18 mouse cellular contexts compared by ENCODE assay signal in genomic region chr10:6889640-6890245, GRCm38 (mm10).
DNase-seq lines count a peak whose midpoint lies in the region; ATAC-seq and TF ChIP-seq lines count a peak whose summit lies in the region.
"Had no signal": no experiment of that assay in that cellular context is flagged by ENCODE, and none has a peak within 500 bp of the region (broad histone marks: within the 10 kb centered on the region; RNA-seq: fewer than 3 reads in every experiment).

No protein-coding gene starts in this region.

- H3K27me3 ChIP-seq in liver, embryonic 15.5 days = no peaks in the 10 kb centered on the region
- H3K27me3 ChIP-seq in liver, embryonic 11.5 days (replicated peaks; ENCODE audit: control insufficient read depth, insufficient read depth, low read length) = no peaks in the 10 kb centered on the region
- no peaks in the 10 kb centered on the region for H3K27me3 ChIP-seq in liver, postnatal 0 days (ENCODE audit: insufficient read depth, low read length)
- H3K27me3 ChIP-seq: embryonic facial prominence, embryonic 15.5 days; liver, embryonic 13.5 days had no signal

- peak; percentile 11 for DNase-seq in adrenal gland, postnatal 14 days
- DNase-seq in adrenal gland, postnatal 25 days = no peak
- no peak for DNase-seq in liver, embryonic 11.5 days (ENCODE audit: low spot score)
- peak; percentile 41 for DNase-seq in testis, postnatal 10 days (ENCODE audit: low spot score)
- DNase-seq in testis, postnatal 14 days (ENCODE audit: low spot score) = no peak
- no peak for DNase-seq in liver, postnatal 0 days
- DNase-seq in heart, postnatal 4 days = no peak
- DNase-seq: cerebellum, adult 9-11 months; gastrocnemius, adult 2 months; liver, embryonic 13.5 days; right cerebral cortex, postnatal 14 days; thymus, adult 2 months had no signal

- 46% methylated on average over 5 of the region's 5 CpGs for WGBS in liver, embryonic 15.5 days (ENCODE audit: insufficient replicate concordance)
- WGBS in liver, embryonic 11.5 days = 59% methylated on average over 5 of the region's 5 CpGs
- WGBS in liver, postnatal 0 days (ENCODE audit: insufficient replicate concordance) = 58% methylated on average over 5 of the region's 5 CpGs

- H3K9ac ChIP-seq in liver, embryonic 15.5 days = no peak overlapping the region
- no peak overlapping the region for H3K9ac ChIP-seq in liver, embryonic 11.5 days (ENCODE audit: low read depth, low read length)
- H3K9ac ChIP-seq in liver, postnatal 0 days (replicated peaks) = no peak overlapping the region
- H3K9ac ChIP-seq: embryonic facial prominence, embryonic 15.5 days; liver, embryonic 13.5 days had no signal

- TF ChIP-seq CTCF in liver, postnatal 0 days (IDR thresholded peaks at IDR 0.05; ENCODE audit: low read depth) = no peak

- H3K36me3 ChIP-seq in liver, embryonic 15.5 days (replicated peaks) = no peaks in the 10 kb centered on the region
- no peaks in the 10 kb centered on the region for H3K36me3 ChIP-seq in liver, embryonic 11.5 days (ENCODE audit: control insufficient read depth, insufficient read depth, low read length)
- no peaks in the 10 kb centered on the region for H3K36me3 ChIP-seq in liver, postnatal 0 days (replicated peaks; ENCODE audit: insufficient read depth, low read length)
- H3K36me3 ChIP-seq: embryonic facial prominence, embryonic 15.5 days; heart, embryonic 10.5 days; limb, embryonic 10.5 days; liver, embryonic 13.5 days had no signal

- H3K4me3 ChIP-seq in liver, embryonic 15.5 days (replicated peaks) = no peak overlapping the region
- no peak overlapping the region for H3K4me3 ChIP-seq in liver, embryonic 11.5 days (ENCODE audit: low read depth, low read length)
- H3K4me3 ChIP-seq in liver, postnatal 0 days (ENCODE audit: low read depth, low read length) = no peak overlapping the region
- H3K4me3 ChIP-seq: embryonic facial prominence, embryonic 15.5 days; gastrocnemius, adult 2 months; heart, embryonic 10.5 days; limb, embryonic 10.5 days; liver, embryonic 13.5 days had no signal

- no peak overlapping the region for H3K4me2 ChIP-seq in liver, embryonic 15.5 days
- H3K4me2 ChIP-seq in liver, embryonic 11.5 days = no peak overlapping the region
- H3K4me2 ChIP-seq in liver, postnatal 0 days (ENCODE audit: low read depth, low read length) = no peak overlapping the region
- H3K4me2 ChIP-seq: embryonic facial prominence, embryonic 15.5 days; liver, embryonic 13.5 days; midbrain, embryonic 11.5 days had no signal

- TF ChIP-seq EP300 in liver, postnatal 0 days (IDR thresholded peaks at IDR 0.05; ENCODE audit: low read depth) = no peak

- no peaks in the 10 kb centered on the region for H3K9me3 ChIP-seq in liver, embryonic 15.5 days (replicated peaks)
- H3K9me3 ChIP-seq in liver, embryonic 11.5 days (ENCODE audit: control insufficient read depth, low read length) = no peaks in the 10 kb centered on the region
- H3K9me3 ChIP-seq in liver, postnatal 0 days (ENCODE audit: low read length) = no peaks in the 10 kb centered on the region
- H3K9me3 ChIP-seq: embryonic facial prominence, embryonic 15.5 days; heart, embryonic 10.5 days; limb, embryonic 10.5 days; liver, embryonic 13.5 days had no signal

- no peaks in the 10 kb centered on the region for H3K4me1 ChIP-seq in liver, embryonic 15.5 days (replicated peaks)
- no peaks in the 10 kb centered on the region for H3K4me1 ChIP-seq in liver, embryonic 11.5 days (replicated peaks; ENCODE audit: control insufficient read depth, insufficient read depth, low read length)
- no peaks in the 10 kb centered on the region for H3K4me1 ChIP-seq in liver, postnatal 0 days (ENCODE audit: insufficient read depth)
- H3K4me1 ChIP-seq: embryonic facial prominence, embryonic 15.5 days; heart, embryonic 10.5 days; limb, embryonic 10.5 days; liver, embryonic 13.5 days had no signal

- no peak overlapping the region for H3K27ac ChIP-seq in liver, embryonic 15.5 days (replicated peaks)
- no peak overlapping the region for H3K27ac ChIP-seq in liver, embryonic 11.5 days (ENCODE audit: low read depth, low read length)
- H3K27ac ChIP-seq in liver, postnatal 0 days (ENCODE audit: low read depth) = 0 out of 2 replicates have a peak overlapping the region, but pooled peaks have one; percentile 29
- H3K27ac ChIP-seq: embryonic facial prominence, embryonic 15.5 days; gastrocnemius, adult 2 months; heart, embryonic 10.5 days; limb, embryonic 10.5 days; liver, embryonic 13.5 days had no signal

- 0 out of 2 replicates have a peak, but pooled peaks have one; percentile 22 for ATAC-seq in liver, embryonic 15.5 days (ENCODE audit: insufficient read depth)
- ATAC-seq in liver, embryonic 11.5 days (replicated peaks; ENCODE audit: low FRiP score) = no peak
- peak; percentile 57 for ATAC-seq in liver, postnatal 0 days
- ATAC-seq: CD4-positive, CD25-positive, alpha-beta regulatory T cell, adult 4 months had no signal

Comparison
In these comparisons a context has a peak if more than half of its experiments do, and no peak if none do; other contexts are left out.
1. DNase-seq: peak in adrenal gland, postnatal 14 days (single experiment) and testis, postnatal 10 days (single experiment); none in adrenal gland, postnatal 25 days (single experiment), liver, embryonic 11.5 days (single experiment), testis, postnatal 14 days (single experiment), liver, postnatal 0 days (single experiment) and heart, postnatal 4 days (single experiment).